Mouse (Mus musculus) heart, postnatal 0 days (tissue): ENCODE results near the gene Mdfic. TPM values are rescaled to one million over a fixed set of nuclear protein-coding genes. Genes with fewer than 3 reads are reported as not detected.
A peak's percentile ranks its signal among the peaks of the same experiment; 100 is the strongest.

ENCODE experiments used
- ATAC-seq: fragments of 200-750 bp; cut with Nextera tagmentation; 2 replicates; pipeline ENCODE4 v1.8.0; 2017; ENCODE audit warnings: low read depth, moderate number of reproducible peaks, moderate library complexity; ENCODE audit not compliant: insufficient read depth
- DNase-seq: peaks from one replicate; pipeline ENCODE4 v3.0.0-alpha.2; 2016; ENCODE audit warnings: low spot score
- H3K27ac ChIP-seq: fragments of 300-500 bp; sonication (generic); 2 replicates; pipeline ENCODE4 v1.5.1; 2014; ENCODE audit warnings: low read depth, mild to moderate bottlenecking
- H3K27me3 ChIP-seq: fragments of 300-500 bp; sonication (generic); 2 replicates; pipeline ENCODE4 v1.6.1; 2014; ENCODE audit warnings: low read length, mixed read lengths; ENCODE audit not compliant: control insufficient read depth, insufficient read depth
- H3K36me3 ChIP-seq: fragments of 300-500 bp; sonication (generic); replicated peaks from 2 replicates; pipeline ENCODE4 v1.6.1; 2014; ENCODE audit warnings: low read length, mixed read lengths; ENCODE audit not compliant: control insufficient read depth, insufficient read depth
- H3K4me1 ChIP-seq: fragments of 300-500 bp; sonication (generic); 2 replicates; pipeline ENCODE4 v1.6.1; 2014; ENCODE audit warnings: antibody characterized with exemption; ENCODE audit not compliant: control insufficient read depth, insufficient read depth
- H3K4me2 ChIP-seq: fragments of 300-500 bp; sonication (generic); 2 replicates; pipeline ENCODE4 v1.6.1; 2014; ENCODE audit warnings: low read depth, mild to moderate bottlenecking, low read length, moderate library complexity
- H3K4me3 ChIP-seq: fragments of 300-500 bp; sonication (generic); 2 replicates; pipeline ENCODE4 v1.5.1; 2014; ENCODE audit warnings: low read depth, low read length
- H3K9ac ChIP-seq: fragments of 300-500 bp; sonication (generic); replicated peaks from 2 replicates; pipeline ENCODE4 v1.6.1; 2014; ENCODE audit warnings: low read depth, low read length, mixed read lengths
- H3K9me3 ChIP-seq: fragments of 300-500 bp; sonication (generic); replicated peaks from 2 replicates; pipeline ENCODE4 v1.6.1; 2016; ENCODE audit warnings: low read length; ENCODE audit not compliant: control insufficient read depth
- CTCF ChIP-seq: IDR thresholded peaks from 2 replicates; pipeline ENCODE4 v1.5.1; 2016; ENCODE audit warnings: antibody characterized with exemption, control low read depth, low read depth
- EP300 ChIP-seq: IDR thresholded peaks from 2 replicates; pipeline ENCODE4 v1.6.1; 2016; ENCODE audit warnings: antibody characterized with exemption, low read depth
- WGBS: fragments of 180-500 bp; shearing (Covaris S2); extraction: QIAGEN DNeasy Blood & Tissue Kit; methylation state at CpG from one replicate; pipeline ENCODE4 v1.1.7; 2014; 5-methylcytosine and 5-hydroxymethylcytosine counted together
- polyA plus RNA-seq: library from polyadenylated mRNA; unstranded; fragments of >200 nt; fragmentation: Nextera tagmentation; extraction: Ambion mirVana; gene quantifications from 2 replicates; pipeline ENCODE4 v1.2.1, GENCODE M21; 2015
- total RNA-seq: library from RNA; depleted of rRNA; stranded (reverse); fragments of >200 nt; gene quantifications from 2 replicates; pipeline ENCODE4 v1.2.3, GENCODE M21; 2014; ENCODE audit warnings: low replicate concordance

Gene Mdfic
- total and polyA plus RNA-seq, 2 experiments from 2014 or later = 2.4 to 11.1 TPM

DNA sequence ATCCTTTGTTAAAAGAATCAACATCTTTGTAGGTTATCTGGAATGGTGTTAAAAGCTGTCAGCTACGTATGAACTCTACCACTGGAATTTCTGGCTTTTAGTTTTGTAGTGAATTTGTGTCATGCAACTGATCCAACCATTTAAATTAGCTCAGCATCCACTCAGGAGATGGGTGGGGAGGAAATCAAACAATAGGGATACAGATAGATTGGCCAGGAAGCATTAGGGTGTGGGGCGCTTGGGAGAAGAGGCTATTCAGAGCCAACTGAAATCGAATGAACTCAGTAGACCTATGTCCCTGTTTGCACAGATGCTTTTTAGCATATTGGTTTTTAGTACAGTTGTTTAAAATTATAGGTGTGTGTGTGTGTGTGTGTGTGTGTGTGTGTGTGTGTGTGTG lies 56.6 kb downstream of the Mdfic start:
- Histone ChIP-seq H3K9ac (no peak overlapping the region), H3K4me1 (no peaks in the 10 kb centered on the region), H3K27me3 (no peaks in the 10 kb centered on the region), H3K27ac (no peak overlapping the region), H3K4me3 (no peak overlapping the region), H3K36me3 (peaks cover 4% of the 10 kb centered on the region), H3K4me2 (no peak overlapping the region), H3K9me3 (no peaks in the 10 kb centered on the region)
- WGBS = 57% methylated on average over 3 of the region's 3 CpGs
- TF ChIP-seq CTCF = no peak
- no peak for TF ChIP-seq EP300
- ATAC-seq = peak; percentile 55; the same call in 1 of the 2 replicates
- DNase-seq = peak; percentile 24

DNA sequence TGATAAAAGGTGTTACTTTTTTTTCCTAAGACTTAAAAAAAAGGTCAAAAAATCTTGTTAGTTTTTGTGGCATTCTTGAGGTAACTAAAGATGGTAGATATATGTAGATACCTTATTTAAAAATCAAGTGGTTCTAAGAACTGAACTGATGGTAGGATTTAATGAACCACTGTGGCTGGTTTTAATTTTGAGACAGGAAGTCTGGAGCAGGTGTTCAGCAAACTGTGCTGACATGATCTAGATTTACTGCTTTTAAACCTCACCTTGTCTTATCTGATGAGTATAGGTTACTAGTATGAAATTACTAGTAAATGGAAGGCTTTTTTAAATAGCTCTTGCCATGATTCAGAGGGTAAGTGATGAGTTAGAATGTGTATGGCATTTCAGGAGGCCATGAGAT lies 59.7 kb downstream of the Mdfic start:
- no peaks in the 10 kb centered on the region for H3K9me3 ChIP-seq
- no peaks in the 10 kb centered on the region for H3K27me3 ChIP-seq
- TF ChIP-seq CTCF (no peak), EP300 (no peak)
- DNase-seq (no peak), ATAC-seq (no peak)
- H3K9ac ChIP-seq = no peak overlapping the region
- no peaks in the 10 kb centered on the region; the same call in 1 of the 2 replicates for H3K36me3 ChIP-seq
- H3K4me2 ChIP-seq = no peak overlapping the region
- no peak overlapping the region for H3K4me3 ChIP-seq
- H3K27ac ChIP-seq = 0 out of 2 replicates have a peak overlapping the region, but pooled peaks have one; percentile 20
- no peaks in the 10 kb centered on the region for H3K4me1 ChIP-seq

DNA sequence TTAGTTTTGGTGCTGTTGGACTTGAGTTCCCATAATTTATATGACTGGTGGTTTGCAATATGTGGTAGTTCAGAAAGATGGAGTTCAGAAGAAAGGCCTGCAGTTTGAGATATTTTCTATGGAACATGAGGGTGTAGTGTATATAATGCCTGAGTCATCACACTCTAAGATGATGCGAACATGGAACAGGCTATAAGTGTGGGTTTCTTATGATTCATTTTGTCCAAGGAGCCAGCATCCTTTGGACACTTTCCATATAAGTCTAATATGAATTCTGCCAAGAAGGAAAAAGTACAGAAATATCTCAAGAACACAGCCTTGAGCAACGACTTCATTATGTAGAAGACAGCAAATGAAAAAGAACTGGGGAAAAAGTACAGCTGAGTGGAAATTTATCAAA lies 60.2 kb downstream of the Mdfic start:
- H3K36me3 ChIP-seq = no peaks in the 10 kb centered on the region; the same call in 1 of the 2 replicates
- no peak for ATAC-seq
- TF ChIP-seq EP300 = no peak
- TF ChIP-seq CTCF = no peak
- H3K9ac ChIP-seq = no peak overlapping the region
- no peak overlapping the region for H3K4me2 ChIP-seq
- no peaks in the 10 kb centered on the region for H3K27me3 ChIP-seq
- no peaks in the 10 kb centered on the region for H3K9me3 ChIP-seq
- no peak overlapping the region for H3K4me3 ChIP-seq
- H3K4me1 ChIP-seq = no peaks in the 10 kb centered on the region
- DNase-seq = no peak
- 65% methylated on average over 2 of the region's 2 CpGs for WGBS
- 0 out of 2 replicates have a peak overlapping the region, but pooled peaks have one; percentile 20 for H3K27ac ChIP-seq

DNA sequence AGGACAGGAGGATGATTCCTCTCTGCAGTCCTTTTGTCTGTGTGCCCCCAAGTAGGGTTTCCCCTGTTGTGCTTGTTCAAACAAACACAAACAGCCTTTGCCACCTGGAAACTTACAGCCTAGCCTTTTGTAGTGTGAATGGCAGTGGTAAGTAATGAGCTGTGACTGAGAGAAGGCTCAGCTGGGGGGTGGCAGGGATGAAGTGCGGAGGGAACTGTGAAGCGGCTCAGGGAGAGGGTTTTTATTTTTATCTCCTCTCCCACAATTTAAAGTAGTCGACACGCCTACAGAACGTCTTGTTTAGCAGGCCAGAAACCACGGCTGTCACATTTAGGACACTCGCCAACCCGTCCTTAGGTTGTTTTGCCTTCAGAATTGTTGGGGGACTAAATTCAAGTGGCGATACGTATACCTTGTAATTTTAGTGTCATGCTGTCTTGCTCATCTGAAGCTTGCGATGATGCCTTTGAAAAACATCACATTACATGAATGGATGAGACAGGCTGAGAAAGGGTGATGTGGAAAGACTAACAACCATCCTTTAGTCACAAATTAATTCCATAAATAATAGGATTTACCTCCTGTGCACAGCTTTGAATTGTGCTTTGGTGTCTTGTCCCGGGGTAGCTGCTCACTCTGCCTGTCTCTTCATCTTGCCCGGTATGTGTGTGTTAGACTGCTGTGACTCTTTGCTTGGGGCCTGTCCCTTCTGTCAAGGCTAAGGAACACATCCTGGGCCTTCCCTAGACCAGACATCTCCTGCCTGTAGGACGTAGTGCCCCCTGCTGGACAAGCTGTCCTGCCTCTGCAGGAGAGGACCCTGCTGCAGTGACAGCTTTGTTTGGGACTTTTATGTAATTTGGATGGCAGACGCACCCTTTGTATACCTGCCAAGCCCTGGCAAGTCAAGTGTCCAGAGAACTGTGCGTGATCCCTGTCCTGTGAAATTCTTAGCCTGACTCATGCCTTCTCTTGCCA lies 69.4 kb downstream of the Mdfic start:
- H3K4me1 ChIP-seq = no peaks in the 10 kb centered on the region
- ATAC-seq (peak; percentile 66), DNase-seq (peak; percentile 41)
- no peak overlapping the region for H3K4me2 ChIP-seq
- H3K27me3 ChIP-seq = no peaks in the 10 kb centered on the region
- H3K27ac ChIP-seq = no peak overlapping the region
- TF ChIP-seq EP300 = no peak
- peak; percentile 84 for TF ChIP-seq CTCF
- no peaks in the 10 kb centered on the region for H3K9me3 ChIP-seq
- WGBS = 41% methylated on average over 16 of the region's 16 CpGs
- no peak overlapping the region for H3K9ac ChIP-seq
- no peak overlapping the region for H3K4me3 ChIP-seq
- H3K36me3 ChIP-seq = no peaks in the 10 kb centered on the region

DNA sequence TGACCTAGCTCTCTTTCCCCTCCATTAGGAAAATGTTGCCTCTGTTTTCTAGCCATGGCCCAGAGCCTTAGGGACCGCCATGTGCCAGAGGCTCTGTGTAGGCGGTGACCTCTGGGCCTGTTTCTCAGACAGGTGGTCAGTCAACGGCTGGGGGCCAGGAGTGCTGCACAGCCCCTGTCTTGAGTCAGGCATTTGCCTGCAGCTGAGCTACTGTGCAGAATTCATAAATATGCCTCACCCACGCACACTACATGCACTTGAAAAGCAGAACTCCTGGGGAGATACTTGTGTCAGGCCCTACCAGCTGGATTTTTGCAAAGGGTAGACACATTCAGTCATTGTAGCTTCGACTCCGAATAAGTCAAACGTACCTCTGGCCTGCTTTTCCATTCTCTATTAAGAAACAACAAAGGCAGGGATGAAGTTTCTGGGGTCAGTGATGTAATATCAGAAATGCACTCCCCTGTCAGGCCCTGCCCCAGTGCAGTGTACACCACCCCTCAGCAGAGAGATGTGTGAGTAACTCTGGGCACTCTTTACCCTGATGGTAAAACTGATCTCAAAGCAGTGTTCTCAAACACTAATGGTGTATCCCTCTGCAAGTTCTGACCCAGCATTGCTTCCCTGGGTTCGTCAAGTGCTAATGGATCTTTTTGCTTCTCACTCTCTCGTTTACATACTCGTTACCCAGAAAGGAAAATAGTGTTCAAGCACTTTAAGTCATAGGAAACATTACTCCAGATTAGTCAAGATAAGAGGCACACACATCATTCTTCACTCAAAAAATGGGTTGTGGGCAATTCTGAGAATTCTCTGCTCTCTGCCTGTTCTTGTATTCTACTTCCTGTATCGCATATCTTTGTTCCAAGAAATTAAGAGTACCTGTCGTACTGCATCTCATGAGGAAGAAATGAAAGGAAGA lies 72.5 kb downstream of the Mdfic start:
- H3K36me3 ChIP-seq = no peaks in the 10 kb centered on the region; the same call in 1 of the 2 replicates
- DNase-seq (no peak), ATAC-seq (no peak)
- 62% methylated on average over 12 of the region's 12 CpGs for WGBS
- no peaks in the 10 kb centered on the region for H3K4me1 ChIP-seq
- no peaks in the 10 kb centered on the region for H3K27me3 ChIP-seq
- peak overlapping the region; percentile 47 for H3K4me2 ChIP-seq
- TF ChIP-seq EP300 = no peak
- no peak for TF ChIP-seq CTCF
- peak overlapping the region; percentile 26; the same call in 1 of the 2 replicates for H3K4me3 ChIP-seq
- no peak overlapping the region for H3K9ac ChIP-seq
- no peaks in the 10 kb centered on the region for H3K9me3 ChIP-seq
- peak overlapping the region; percentile 73 for H3K27ac ChIP-seq
